12 mouse cellular contexts compared by ENCODE assay signal in the genomic region with DNA sequence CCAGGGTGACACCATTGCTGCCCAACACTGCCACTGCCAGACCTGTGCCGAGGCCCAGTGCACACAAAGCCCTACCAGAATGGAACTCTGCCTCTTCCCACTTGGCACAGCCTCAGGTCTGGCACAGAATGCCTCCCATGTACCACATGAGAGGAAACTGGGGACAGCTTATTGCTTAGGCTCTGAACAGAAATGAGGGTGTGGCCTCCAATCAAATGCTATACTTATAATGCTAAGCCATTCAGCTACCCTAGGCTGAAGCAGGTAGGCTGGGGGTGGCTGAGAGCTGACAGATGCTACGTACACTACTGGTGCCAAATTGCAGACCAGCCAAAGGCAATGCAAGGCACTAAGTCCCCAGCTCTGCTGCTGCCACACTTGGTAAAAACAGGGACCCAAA.
DNase-seq lines count a peak whose midpoint lies in the region; TF ChIP-seq lines count a peak whose summit lies in the region.
"Had no signal": no experiment of that assay in that cellular context is flagged by ENCODE, and none has a peak within 500 bp of the region (broad histone marks: within the 10 kb centered on the region; RNA-seq: fewer than 3 reads in every experiment).

No protein-coding gene starts in this region.

- peak; percentile 20 to 44 for DNase-seq in cerebellum, adult 2 months
- no peak for DNase-seq in cerebellum, adult 11 months
- DNase-seq in layer of hippocampus, adult 11-12 months (ENCODE audit: low spot score): peak; percentile 54
- no peak for DNase-seq in layer of hippocampus, adult 9-10 months (ENCODE audit: low spot score)
- peak; percentile 75 for DNase-seq in brain, adult 2 months (ENCODE audit: low read depth, low spot score)
- DNase-seq in cerebellum, postnatal 25 days: peak; percentile 49 to 57
- no peak for DNase-seq in liver
- no peak for DNase-seq in embryo, embryonic 10.5 days (ENCODE audit: low spot score)
- DNase-seq: spleen, adult 18-20 months had no signal

- H3K27me3 ChIP-seq in cerebellum, adult 2 months (ENCODE audit: control insufficient read depth, insufficient read depth, low read length): no peaks in the 10 kb centered on the region
- H3K27me3 ChIP-seq: heart, embryonic 15.5 days had no signal

- H3K4me1 ChIP-seq in cerebellum, adult 2 months (ENCODE audit: control insufficient read depth, insufficient read depth, low read length): peaks cover 11% of the 10 kb centered on the region
- H3K4me1 ChIP-seq: heart, embryonic 15.5 days had no signal

- WGBS in cerebellum, adult 2 months: 31% methylated on average over 2 of the region's 2 CpGs

- H3K27ac ChIP-seq in cerebellum, adult 2 months (ENCODE audit: insufficient read depth, low read length): no peak overlapping the region
- H3K27ac ChIP-seq: heart, embryonic 15.5 days; kidney, postnatal 0 days; liver, embryonic 14.5 days had no signal

- TF ChIP-seq POLR2A in cerebellum, adult 2 months (IDR thresholded peaks at IDR 0.05; ENCODE audit: borderline replicate concordance, insufficient read depth, low read length): no peak

- TF ChIP-seq CTCF in cerebellum, adult 2 months (IDR thresholded peaks at IDR 0.05; ENCODE audit: borderline replicate concordance, insufficient read depth, low read depth, low read length): no peak

- H3K4me3 ChIP-seq in cerebellum, adult 2 months (replicated peaks; ENCODE audit: insufficient read depth, low read depth, low read length): no peak overlapping the region
- H3K4me3 ChIP-seq: heart, embryonic 15.5 days had no signal

Comparison
In these comparisons a context has a peak if more than half of its experiments do, and no peak if none do; other contexts are left out.
1. DNase-seq: peak in cerebellum, adult 2 months (2 of 2), layer of hippocampus, adult 11-12 months (single experiment), brain, adult 2 months (single experiment) and cerebellum, postnatal 25 days (2 of 2); none in cerebellum, adult 11 months (single experiment), layer of hippocampus, adult 9-10 months (single experiment), liver (single experiment) and embryo, embryonic 10.5 days (single experiment).